Mouse (Mus musculus): ENCODE measurements around the gene Cacfd1. TPM values are rescaled to one million over a fixed set of nuclear protein-coding genes. Genes with fewer than 3 reads are reported as not detected.
A peak's percentile ranks its signal among the peaks of the same experiment; 100 is the strongest.

The Cacfd1 gene
- polyA plus RNA-seq, 1 experiment from 2014 or later, result 37.4 TPM

- H3K4me2 ChIP-seq, result no peak overlapping the region
- ATAC-seq (replicated peaks; ENCODE audit: insufficient number of reproducible peaks, low FRiP score, low TSS enrichment), result no peak
- H3K4me1 ChIP-seq (ENCODE audit: control insufficient read depth, insufficient read depth, low read length), result no peaks in the 10 kb centered on the region
- H3K9me3 ChIP-seq (replicated peaks; ENCODE audit: control insufficient read depth, low read length), result no peaks in the 10 kb centered on the region
- peaks cover 9% of the 10 kb centered on the region; the same call in 1 of the 2 replicates for H3K27me3 ChIP-seq (ENCODE audit: control insufficient read depth, insufficient read depth, low read length)
- no peak overlapping the region for H3K9ac ChIP-seq (ENCODE audit: low read depth, low read length)
- 64% methylated on average over 1 of the region's 1 CpGs for WGBS (ENCODE audit: insufficient replicate concordance)
- 0 out of 2 replicates have a peak, but pooled peaks cover 7% of the 10 kb centered on the region for H3K36me3 ChIP-seq (ENCODE audit: control insufficient read depth, insufficient read depth, low read length)
- no peak overlapping the region for H3K27ac ChIP-seq (ENCODE audit: low read depth, low read length)
- H3K4me3 ChIP-seq (ENCODE audit: low read depth, low read length), result no peak overlapping the region
These were observed 11.4 kb downstream of the Cacfd1 start for GRCm38 (mm10) chr2:27021103-27021502.

DNA sequence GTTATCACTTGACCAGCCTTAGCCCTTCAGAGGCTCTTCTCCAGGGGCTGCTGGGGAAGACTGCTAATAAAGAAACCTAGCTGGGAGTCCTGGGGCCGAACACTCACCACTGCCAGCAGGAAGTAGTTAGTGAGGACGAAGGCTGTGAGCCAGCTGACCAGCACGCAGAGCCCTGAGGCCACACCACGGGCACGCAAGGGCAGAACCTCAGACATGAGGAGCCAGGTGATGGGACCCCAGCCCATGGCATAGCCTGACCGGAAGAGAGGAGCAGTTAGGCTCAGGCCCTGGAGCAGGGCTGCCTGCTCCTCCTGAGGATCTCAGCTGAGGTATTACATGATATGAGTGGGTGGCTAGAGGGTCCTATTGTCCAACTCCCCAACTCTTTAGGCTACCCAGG lies 12.9 kb downstream of the Cacfd1 start:
- no peaks in the 10 kb centered on the region for H3K9me3 ChIP-seq (replicated peaks; ENCODE audit: control insufficient read depth, low read length)
- H3K4me3 ChIP-seq (ENCODE audit: low read depth, low read length), result no peak overlapping the region
- 0 out of 2 replicates have a peak, but pooled peaks cover 4% of the 10 kb centered on the region for H3K36me3 ChIP-seq (ENCODE audit: control insufficient read depth, insufficient read depth, low read length)
- WGBS (ENCODE audit: insufficient replicate concordance), result 79% methylated on average over 6 of the region's 6 CpGs
- no peak for ATAC-seq (replicated peaks; ENCODE audit: insufficient number of reproducible peaks, low FRiP score, low TSS enrichment)
- no peaks in the 10 kb centered on the region for H3K4me1 ChIP-seq (ENCODE audit: control insufficient read depth, insufficient read depth, low read length)
- no peak overlapping the region for H3K27ac ChIP-seq (ENCODE audit: low read depth, low read length)
- H3K9ac ChIP-seq (ENCODE audit: low read depth, low read length), result no peak overlapping the region
- no peak overlapping the region for H3K4me2 ChIP-seq
- peaks cover 16% of the 10 kb centered on the region for H3K27me3 ChIP-seq (ENCODE audit: control insufficient read depth, insufficient read depth, low read length)

- 81% methylated on average over 14 of the region's 14 CpGs for WGBS (ENCODE audit: insufficient replicate concordance)
- no peak overlapping the region for H3K9ac ChIP-seq (ENCODE audit: low read depth, low read length)
- H3K4me3 ChIP-seq (ENCODE audit: low read depth, low read length), result no peak overlapping the region
- no peak overlapping the region for H3K4me2 ChIP-seq
- H3K9me3 ChIP-seq (replicated peaks; ENCODE audit: control insufficient read depth, low read length), result no peaks in the 10 kb centered on the region
- ATAC-seq (replicated peaks; ENCODE audit: insufficient number of reproducible peaks, low FRiP score, low TSS enrichment), result no peak
- no peak overlapping the region for H3K27ac ChIP-seq (ENCODE audit: low read depth, low read length)
- H3K36me3 ChIP-seq (ENCODE audit: control insufficient read depth, insufficient read depth, low read length), result 0 out of 2 replicates have a peak, but pooled peaks cover 2% of the 10 kb centered on the region
- peaks cover 5% of the 10 kb centered on the region; the same call in 1 of the 2 replicates for H3K4me1 ChIP-seq (ENCODE audit: control insufficient read depth, insufficient read depth, low read length)
- peaks cover 21% of the 10 kb centered on the region for H3K27me3 ChIP-seq (ENCODE audit: control insufficient read depth, insufficient read depth, low read length)
These were observed 14.4 kb downstream of the Cacfd1 start for GRCm38 (mm10) chr2:27024136-27024535.

- Histone ChIP-seq H3K4me1 (ENCODE audit: control insufficient read depth, insufficient read depth, low read length) (peaks cover 5% of the 10 kb centered on the region; the same call in 1 of the 2 replicates), H3K36me3 (ENCODE audit: control insufficient read depth, insufficient read depth, low read length) (no peaks in the 10 kb centered on the region), H3K27ac (ENCODE audit: low read depth, low read length) (no peak overlapping the region), H3K4me2 (no peak overlapping the region), H3K4me3 (ENCODE audit: low read depth, low read length) (no peak overlapping the region), H3K27me3 (ENCODE audit: control insufficient read depth, insufficient read depth, low read length) (peaks cover 25% of the 10 kb centered on the region), H3K9ac (ENCODE audit: low read depth, low read length) (no peak overlapping the region), H3K9me3 (replicated peaks; ENCODE audit: control insufficient read depth, low read length) (no peaks in the 10 kb centered on the region)
- ATAC-seq (replicated peaks; ENCODE audit: insufficient number of reproducible peaks, low FRiP score, low TSS enrichment), result no peak
- WGBS (ENCODE audit: insufficient replicate concordance), result 82% methylated on average over 3 of the region's 3 CpGs
These were observed 15.8 kb downstream of the Cacfd1 start for GRCm38 (mm10) chr2:27025545-27025944.

DNA sequence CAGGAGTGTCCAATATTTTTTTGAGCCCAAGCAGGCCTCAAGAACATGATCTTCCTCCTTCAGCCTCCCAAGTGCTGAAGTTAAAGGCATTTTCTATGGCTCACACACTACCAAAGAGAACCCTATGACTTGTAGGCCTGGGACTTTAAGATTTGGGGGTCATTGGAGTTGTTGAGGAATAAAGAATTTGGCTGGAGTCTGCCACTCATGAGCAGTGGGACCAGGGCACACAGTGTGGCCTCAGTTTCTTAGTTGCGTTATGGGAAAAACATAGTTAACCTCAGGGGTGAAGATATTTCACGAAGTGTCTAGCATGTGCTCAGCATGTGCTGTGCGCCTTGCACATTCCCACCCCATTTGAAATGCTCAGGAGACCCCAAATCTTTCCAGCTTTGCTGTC lies 16.6 kb downstream of the Cacfd1 start:
- H3K9me3 ChIP-seq (replicated peaks; ENCODE audit: control insufficient read depth, low read length), result no peaks in the 10 kb centered on the region
- peaks cover 25% of the 10 kb centered on the region for H3K27me3 ChIP-seq (ENCODE audit: control insufficient read depth, insufficient read depth, low read length)
- H3K27ac ChIP-seq (ENCODE audit: low read depth, low read length), result no peak overlapping the region
- ATAC-seq (replicated peaks; ENCODE audit: insufficient number of reproducible peaks, low FRiP score, low TSS enrichment), result no peak
- 81% methylated on average over 3 of the region's 3 CpGs for WGBS (ENCODE audit: insufficient replicate concordance)
- no peaks in the 10 kb centered on the region for H3K36me3 ChIP-seq (ENCODE audit: control insufficient read depth, insufficient read depth, low read length)
- H3K4me1 ChIP-seq (ENCODE audit: control insufficient read depth, insufficient read depth, low read length), result peaks cover 5% of the 10 kb centered on the region; the same call in 1 of the 2 replicates
- no peak overlapping the region for H3K4me3 ChIP-seq (ENCODE audit: low read depth, low read length)
- no peak overlapping the region for H3K9ac ChIP-seq (ENCODE audit: low read depth, low read length)
- no peak overlapping the region for H3K4me2 ChIP-seq

GRCm38 (mm10) chr2:27026857-27027617 lies 17.3 kb downstream of the Cacfd1 start:
- ATAC-seq (replicated peaks; ENCODE audit: insufficient number of reproducible peaks, low FRiP score, low TSS enrichment), result no peak
- Histone ChIP-seq H3K27me3 (ENCODE audit: control insufficient read depth, insufficient read depth, low read length) (peaks cover 25% of the 10 kb centered on the region), H3K9me3 (replicated peaks; ENCODE audit: control insufficient read depth, low read length) (no peaks in the 10 kb centered on the region), H3K4me2 (no peak overlapping the region), H3K36me3 (ENCODE audit: control insufficient read depth, insufficient read depth, low read length) (no peaks in the 10 kb centered on the region), H3K4me3 (ENCODE audit: low read depth, low read length) (no peak overlapping the region), H3K9ac (ENCODE audit: low read depth, low read length) (no peak overlapping the region), H3K4me1 (ENCODE audit: control insufficient read depth, insufficient read depth, low read length) (peaks cover 5% of the 10 kb centered on the region; the same call in 1 of the 2 replicates), H3K27ac (ENCODE audit: low read depth, low read length) (no peak overlapping the region)
- 54% methylated on average over 10 of the region's 10 CpGs for WGBS (ENCODE audit: insufficient replicate concordance)

- whole genome bisulfite sequencing (ENCODE audit: insufficient replicate concordance), result 3% methylated on average over 38 of the region's 38 CpGs
- H3K27me3 ChIP-seq (ENCODE audit: control insufficient read depth, insufficient read depth, low read length), result peaks cover 25% of the 10 kb centered on the region
These were observed 18.1 kb downstream of the Cacfd1 start, which contains the start of gene Slc2a6 for GRCm38 (mm10) chr2:27027618-27028436. Slc2a6 (minus strand) TSS chr2:27027998.

DNA sequence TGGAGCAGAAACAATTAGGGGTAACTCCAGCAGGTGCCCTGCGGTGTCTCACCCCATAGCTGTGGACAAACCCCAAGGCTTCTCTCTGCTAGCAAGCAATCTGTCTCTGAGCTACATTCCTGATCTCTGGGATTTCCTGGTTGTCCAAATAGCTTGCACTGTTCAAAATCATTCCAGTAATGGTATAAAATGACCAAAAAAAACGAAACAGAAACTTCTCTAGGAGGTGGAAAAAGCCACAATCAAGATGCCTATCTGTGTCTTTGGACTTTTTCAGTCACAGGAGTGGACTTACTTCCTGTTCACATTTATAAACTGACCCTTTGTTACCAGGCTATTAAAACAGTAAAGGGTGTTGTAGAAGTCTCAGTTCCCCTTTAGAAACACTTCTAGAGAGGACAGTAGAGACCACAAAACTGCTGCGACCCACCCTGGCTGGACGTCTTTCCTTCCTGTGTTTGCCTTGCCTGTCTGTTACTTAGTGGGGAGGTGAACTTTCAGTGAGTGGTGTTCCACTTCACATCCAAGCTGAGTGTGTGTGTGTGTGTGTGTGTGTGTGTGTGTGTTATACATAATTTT lies 18.8 kb downstream of the Cacfd1 start:
- Histone ChIP-seq H3K27ac (ENCODE audit: low read depth, low read length) (no peak overlapping the region), H3K4me3 (ENCODE audit: low read depth, low read length) (no peak overlapping the region), H3K9me3 (replicated peaks; ENCODE audit: control insufficient read depth, low read length) (no peaks in the 10 kb centered on the region), H3K9ac (ENCODE audit: low read depth, low read length) (no peak overlapping the region), H3K27me3 (ENCODE audit: control insufficient read depth, insufficient read depth, low read length) (peaks cover 25% of the 10 kb centered on the region), H3K4me1 (ENCODE audit: control insufficient read depth, insufficient read depth, low read length) (peaks cover 5% of the 10 kb centered on the region; the same call in 1 of the 2 replicates), H3K4me2 (peak overlapping the region; percentile 66), H3K36me3 (ENCODE audit: control insufficient read depth, insufficient read depth, low read length) (no peaks in the 10 kb centered on the region)
- no peak for ATAC-seq (replicated peaks; ENCODE audit: insufficient number of reproducible peaks, low FRiP score, low TSS enrichment)
- 55% methylated on average over 4 of the region's 4 CpGs for WGBS (ENCODE audit: insufficient replicate concordance)

More at GRCm38 (mm10) chr2:27027618-27028436, 18.1 kb downstream of the Cacfd1 start, which contains the start of gene Slc2a6:
- Histone ChIP-seq H3K9ac (ENCODE audit: low read depth, low read length) (0 out of 2 replicates have a peak within 1 kb of the TSS, but pooled peaks have one; percentile 18), H3K4me1 (ENCODE audit: control insufficient read depth, insufficient read depth, low read length) (peaks cover 5% of the 10 kb centered on the region; the same call in 1 of the 2 replicates), H3K4me3 (ENCODE audit: low read depth, low read length) (peak within 1 kb of the TSS; percentile 37), H3K9me3 (replicated peaks; ENCODE audit: control insufficient read depth, low read length) (no peaks in the 10 kb centered on the region), H3K27ac (ENCODE audit: low read depth, low read length) (no peak within 1 kb of the TSS), H3K4me2 (peak within 1 kb of the TSS; percentile 66), H3K36me3 (ENCODE audit: control insufficient read depth, insufficient read depth, low read length) (no peaks in the 10 kb centered on the region)
- ATAC-seq (replicated peaks; ENCODE audit: insufficient number of reproducible peaks, low FRiP score, low TSS enrichment), result peak; percentile 92
